Mouse (Mus musculus): ENCODE measurements at regions not wholly inside any gene's neighbourhood (a gene's known extent, or its start where the extent isn't known, plus 50 kb on each side); places are given as distances from the start of the nearest gene placed in this dataset.
A peak's percentile ranks its signal among the peaks of the same experiment; 100 is the strongest.

DNA sequence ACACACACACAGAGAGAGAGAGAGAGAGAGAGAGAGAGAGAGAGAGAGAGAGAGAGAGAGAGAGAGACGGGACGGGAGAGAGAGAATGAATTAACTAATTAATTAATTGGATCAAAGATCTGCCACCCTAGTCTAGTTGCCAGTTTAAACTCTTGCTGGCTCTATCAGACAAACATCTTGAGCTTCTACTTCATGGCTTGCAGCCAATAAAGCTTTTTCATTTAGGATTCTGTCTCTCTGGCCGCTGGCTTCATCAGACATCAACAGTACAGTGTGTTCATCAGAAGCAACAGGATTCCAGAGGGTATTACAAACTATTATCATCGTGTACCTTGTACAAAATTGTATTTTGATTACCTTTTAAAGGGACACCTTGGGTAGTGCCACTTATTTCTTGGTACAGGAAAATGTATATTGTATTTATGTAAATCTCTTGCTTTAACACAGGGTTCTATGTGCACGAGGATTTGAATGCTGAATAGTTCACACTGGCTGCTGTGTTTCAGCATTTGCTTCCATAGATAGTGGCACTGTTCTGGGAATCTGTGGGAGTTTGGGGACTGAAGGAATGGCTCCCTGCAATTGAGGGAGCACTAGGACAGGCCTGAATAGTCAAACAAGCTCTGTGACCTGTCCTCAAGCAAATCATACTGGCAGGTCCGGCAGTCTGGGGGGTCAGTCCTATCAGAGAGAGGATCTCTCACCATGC lies 293.9 kb upstream of the Sphkap start:
- Histone ChIP-seq H3K36me3 (no peaks in the 10 kb centered on the region), H3K27me3 (no peaks in the 10 kb centered on the region), H3K9me3 (no peaks in the 10 kb centered on the region), H3K9ac (no peak overlapping the region), H3K4me2 (no peak overlapping the region), H3K27ac (no peak overlapping the region), H3K4me3 (no peak overlapping the region), H3K4me1 (replicated peaks) (peaks cover 2% of the 10 kb centered on the region; the same call in 1 of the 2 replicates)
- ATAC-seq (ENCODE audit: low FRiP score), result no peak
- 86% methylated on average over 6 of the region's 6 CpGs for WGBS

DNA sequence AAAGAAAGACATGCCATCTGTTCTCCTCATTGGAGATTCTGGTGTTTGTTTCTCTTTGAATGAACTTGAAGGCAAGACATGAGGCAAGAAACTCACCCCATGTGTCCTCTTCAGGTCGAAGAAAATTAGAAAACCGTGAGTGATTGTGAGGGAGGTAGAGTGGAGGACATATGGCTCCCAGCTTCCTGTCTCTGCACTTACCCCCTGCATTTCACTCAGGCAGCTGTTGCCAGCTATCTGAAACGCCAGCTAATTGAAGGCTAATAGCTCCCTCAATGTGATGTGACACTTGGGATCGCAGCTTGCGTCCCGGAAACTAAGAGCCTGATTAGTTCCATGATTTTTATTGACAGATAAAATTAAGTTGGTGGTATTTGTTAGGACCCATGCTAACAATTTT lies 289.4 kb upstream of the Sphkap start:
- H3K4me1 ChIP-seq (replicated peaks), result peaks cover 2% of the 10 kb centered on the region; the same call in 1 of the 2 replicates
- H3K9me3 ChIP-seq, result no peaks in the 10 kb centered on the region
- H3K36me3 ChIP-seq, result no peaks in the 10 kb centered on the region
- peak overlapping the region; percentile 6; the same call in 1 of the 2 replicates for H3K27ac ChIP-seq
- no peak overlapping the region for H3K4me2 ChIP-seq
- H3K27me3 ChIP-seq, result no peaks in the 10 kb centered on the region
- H3K9ac ChIP-seq, result no peak overlapping the region
- peak; percentile 76 for ATAC-seq (ENCODE audit: low FRiP score)
- H3K4me3 ChIP-seq, result no peak overlapping the region
- WGBS, result 31% methylated on average over 6 of the region's 6 CpGs

DNA sequence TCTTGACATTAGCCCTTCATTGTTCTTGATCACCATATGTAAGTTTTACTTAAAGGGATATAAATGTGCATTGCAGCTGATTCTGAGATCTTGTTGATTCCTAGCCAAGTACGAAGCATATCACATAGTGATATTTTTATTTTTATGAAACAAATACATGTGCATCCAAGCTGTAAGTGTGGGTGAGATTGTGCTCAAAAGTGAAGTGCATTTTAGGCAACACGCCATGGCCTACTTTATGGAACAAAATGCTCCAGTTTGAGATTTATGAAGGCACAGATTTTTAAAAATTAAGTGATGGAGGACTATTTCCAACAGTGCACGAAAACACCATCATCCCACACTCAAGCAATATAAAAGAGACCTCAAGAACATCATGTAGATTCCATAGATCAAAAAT lies 277.2 kb upstream of the Sphkap start:
- WGBS, result 84% methylated on average over 3 of the region's 3 CpGs
- H3K4me3 ChIP-seq, result no peak overlapping the region
- no peak for ATAC-seq (ENCODE audit: low FRiP score)
- H3K27ac ChIP-seq, result no peak overlapping the region
- no peaks in the 10 kb centered on the region for H3K27me3 ChIP-seq
- H3K9ac ChIP-seq, result no peak overlapping the region
- no peaks in the 10 kb centered on the region for H3K36me3 ChIP-seq
- no peaks in the 10 kb centered on the region for H3K4me1 ChIP-seq (replicated peaks)
- no peaks in the 10 kb centered on the region for H3K9me3 ChIP-seq
- H3K4me2 ChIP-seq, result no peak overlapping the region

DNA sequence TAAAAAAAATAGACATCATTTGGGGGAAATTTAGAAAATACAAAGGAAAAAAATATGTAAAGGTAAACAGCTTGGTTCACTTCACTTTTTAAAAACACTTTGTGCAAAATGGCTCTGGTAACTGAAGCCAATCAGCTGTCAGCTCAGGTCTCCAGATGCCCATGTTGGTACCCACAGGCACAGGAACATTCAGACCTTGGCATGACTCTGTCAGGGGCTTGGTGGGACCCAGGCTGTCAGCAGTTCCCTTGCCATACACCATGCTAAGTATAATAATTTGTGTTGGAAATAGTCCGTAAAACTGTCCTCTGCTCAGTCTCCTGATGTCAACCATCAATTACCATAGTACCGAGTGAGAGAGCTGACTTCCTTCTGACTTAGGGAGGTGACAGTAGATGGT lies 257.3 kb upstream of the Sphkap start:
- H3K4me2 ChIP-seq, result no peak overlapping the region

DNA sequence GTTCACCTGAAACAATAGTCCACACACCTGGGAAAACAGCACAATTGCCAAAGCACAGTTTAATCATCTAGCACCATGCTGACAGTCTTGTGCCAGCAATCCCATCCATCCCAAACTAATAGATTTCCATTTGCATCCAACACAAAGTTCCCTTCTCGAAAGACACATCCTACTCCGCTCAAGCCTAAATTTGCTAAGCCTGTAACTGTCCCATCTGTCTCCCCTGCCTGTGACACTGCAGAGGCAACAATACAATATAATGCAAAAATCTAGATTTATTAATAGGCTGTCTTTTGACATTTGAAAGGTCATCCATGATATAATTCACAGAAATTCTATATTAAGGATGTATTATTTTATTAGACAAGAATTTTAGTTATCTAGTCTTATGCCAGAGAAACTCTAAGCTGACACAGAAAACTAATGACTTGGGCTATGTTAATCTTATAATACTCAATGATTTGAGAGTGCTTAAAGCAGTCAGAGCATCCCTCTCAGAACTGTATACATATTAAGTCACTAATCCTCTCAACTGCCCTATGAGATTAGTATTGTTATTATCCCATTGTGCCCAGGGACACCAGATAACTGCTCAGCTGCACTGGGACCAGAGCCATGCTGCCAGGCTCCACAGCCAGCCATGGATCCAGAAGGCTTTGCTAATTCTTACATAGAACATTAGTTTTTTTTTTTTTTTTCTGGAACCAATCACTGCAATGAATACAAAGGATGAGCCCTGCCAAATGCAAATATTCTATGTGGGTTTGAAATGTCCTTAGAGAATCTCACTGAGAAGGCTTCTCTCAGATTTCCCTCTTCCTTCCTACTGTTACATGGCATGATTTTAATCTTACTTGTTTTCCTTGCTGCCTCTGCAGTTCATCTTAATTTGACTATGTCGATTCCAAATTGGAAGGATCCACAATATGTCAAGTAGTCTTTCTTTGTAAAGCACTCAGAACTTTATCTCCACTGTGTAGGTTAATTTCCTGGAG lies 254.1 kb upstream of the Sphkap start:
- Histone ChIP-seq H3K4me3 (no peak overlapping the region), H3K36me3 (no peaks in the 10 kb centered on the region), H3K9me3 (no peaks in the 10 kb centered on the region), H3K27me3 (no peaks in the 10 kb centered on the region), H3K27ac (no peak overlapping the region), H3K4me2 (no peak overlapping the region), H3K4me1 (replicated peaks) (no peaks in the 10 kb centered on the region), H3K9ac (no peak overlapping the region)
- WGBS, result 87% methylated on average over 3 of the region's 3 CpGs
- no peak for ATAC-seq (ENCODE audit: low FRiP score)

More for the DNA sequence above, 257.3 kb upstream of the Sphkap start:
- Histone ChIP-seq H3K9me3 (no peaks in the 10 kb centered on the region), H3K27me3 (no peaks in the 10 kb centered on the region), H3K27ac (no peak overlapping the region), H3K36me3 (no peaks in the 10 kb centered on the region), H3K4me3 (no peak overlapping the region), H3K4me1 (replicated peaks) (no peaks in the 10 kb centered on the region), H3K9ac (no peak overlapping the region)
- no peak for ATAC-seq (ENCODE audit: low FRiP score)
- WGBS, result 89% methylated on average over 2 of the region's 2 CpGs

DNA sequence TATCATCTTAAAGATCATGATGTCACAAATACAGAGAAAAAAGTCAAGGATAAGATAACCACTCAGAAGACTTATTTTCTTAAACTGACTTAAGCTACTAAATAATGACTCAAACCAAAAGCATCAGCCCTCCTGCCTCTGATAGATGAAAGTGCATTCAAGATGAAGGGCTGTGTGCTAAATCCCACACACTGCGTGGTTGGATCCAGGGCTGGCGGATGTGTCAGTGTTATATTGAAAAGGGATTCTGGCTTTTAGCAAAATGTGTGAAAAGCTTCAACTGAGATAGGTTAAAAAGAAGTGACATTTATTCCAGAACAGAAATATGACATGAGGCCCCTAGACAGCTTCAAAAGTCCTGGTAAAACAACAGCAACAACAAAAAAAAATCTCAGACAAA lies 245.7 kb upstream of the Sphkap start:
- Histone ChIP-seq H3K9me3 (no peaks in the 10 kb centered on the region; the same call in 1 of the 2 replicates), H3K27me3 (no peaks in the 10 kb centered on the region), H3K27ac (no peak overlapping the region), H3K4me2 (no peak overlapping the region), H3K4me3 (no peak overlapping the region), H3K9ac (no peak overlapping the region), H3K4me1 (replicated peaks) (no peaks in the 10 kb centered on the region), H3K36me3 (no peaks in the 10 kb centered on the region)
- ATAC-seq (ENCODE audit: low FRiP score), result no peak
- WGBS, result 92% methylated on average over 2 of the region's 2 CpGs

DNA sequence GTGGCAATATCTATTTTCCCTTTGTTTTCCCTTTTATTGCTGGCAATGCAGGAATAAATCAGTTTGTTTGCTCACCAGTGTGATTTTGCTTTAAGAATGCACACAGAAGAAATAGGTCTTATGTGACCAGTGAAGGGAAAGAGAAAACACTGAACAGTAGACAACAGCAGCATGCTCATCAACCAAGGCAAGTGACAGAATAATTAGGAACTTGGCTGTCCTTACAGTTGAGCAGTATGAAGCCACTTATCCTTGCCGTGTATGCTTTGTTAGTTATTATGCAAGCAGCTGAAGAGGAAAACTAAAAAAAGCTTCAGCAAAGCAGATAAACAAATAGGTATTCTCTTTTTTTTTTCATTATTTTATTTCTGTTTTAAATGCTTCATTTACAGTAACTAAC lies 237.6 kb upstream of the Sphkap start:
- WGBS, result 74% methylated on average over 1 of the region's 1 CpGs
- no peaks in the 10 kb centered on the region for H3K36me3 ChIP-seq
- H3K27ac ChIP-seq, result no peak overlapping the region
- ATAC-seq (ENCODE audit: low FRiP score), result no peak
- H3K4me3 ChIP-seq, result no peak overlapping the region
- no peak overlapping the region for H3K4me2 ChIP-seq
- H3K27me3 ChIP-seq, result no peaks in the 10 kb centered on the region
- no peaks in the 10 kb centered on the region; the same call in 1 of the 2 replicates for H3K9me3 ChIP-seq
- no peak overlapping the region for H3K9ac ChIP-seq
- no peaks in the 10 kb centered on the region for H3K4me1 ChIP-seq (replicated peaks)

DNA sequence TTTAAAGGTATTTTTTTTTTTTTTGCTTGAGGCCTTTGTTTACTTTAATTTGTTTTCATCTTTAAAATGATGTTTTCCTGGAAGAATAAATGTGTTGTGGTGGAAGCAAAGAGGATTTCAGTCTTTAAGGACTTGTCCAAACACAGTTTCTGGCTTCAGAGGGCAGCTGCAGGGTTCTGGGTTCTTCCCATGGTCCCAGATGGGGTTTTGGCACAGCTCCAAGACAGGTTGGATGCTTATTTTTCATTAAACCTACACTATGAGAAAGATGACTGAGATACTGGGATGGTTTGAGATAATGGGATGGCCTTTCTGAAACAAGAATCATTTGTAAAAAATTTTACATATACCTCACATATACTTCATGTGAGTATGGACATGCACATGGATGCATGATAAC lies 234.7 kb upstream of the Sphkap start:
- Histone ChIP-seq H3K27ac (no peak overlapping the region), H3K9me3 (no peaks in the 10 kb centered on the region), H3K4me2 (no peak overlapping the region), H3K36me3 (no peaks in the 10 kb centered on the region), H3K27me3 (no peaks in the 10 kb centered on the region), H3K4me3 (no peak overlapping the region), H3K9ac (no peak overlapping the region), H3K4me1 (replicated peaks) (no peaks in the 10 kb centered on the region)
- no peak for ATAC-seq (ENCODE audit: low FRiP score)

DNA sequence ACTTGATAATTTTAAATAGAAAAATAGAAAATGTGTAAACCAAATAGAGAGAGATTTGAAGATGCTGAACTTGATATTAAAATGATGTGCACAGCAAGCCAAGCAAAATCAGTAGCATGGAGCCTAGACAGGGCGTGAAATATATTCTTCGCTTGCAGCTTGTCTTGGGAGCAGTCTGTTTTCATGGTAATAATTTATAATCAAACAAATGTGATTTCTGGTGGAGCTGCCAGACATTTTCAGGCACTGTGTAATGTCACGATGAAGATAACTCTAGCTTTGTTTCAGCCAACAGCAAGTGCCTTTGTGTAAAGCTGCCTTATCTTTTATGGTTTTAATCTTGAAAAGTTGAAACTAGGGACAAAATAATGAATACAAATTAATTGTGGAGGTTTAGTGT lies 228.1 kb upstream of the Sphkap start:
- Histone ChIP-seq H3K4me1 (replicated peaks) (peaks cover 12% of the 10 kb centered on the region), H3K4me3 (no peak overlapping the region), H3K36me3 (no peaks in the 10 kb centered on the region), H3K9ac (no peak overlapping the region), H3K9me3 (no peaks in the 10 kb centered on the region), H3K27me3 (no peaks in the 10 kb centered on the region), H3K27ac (no peak overlapping the region), H3K4me2 (no peak overlapping the region)
- ATAC-seq (ENCODE audit: low FRiP score), result no peak
- 67% methylated on average over 3 of the region's 3 CpGs for WGBS

DNA sequence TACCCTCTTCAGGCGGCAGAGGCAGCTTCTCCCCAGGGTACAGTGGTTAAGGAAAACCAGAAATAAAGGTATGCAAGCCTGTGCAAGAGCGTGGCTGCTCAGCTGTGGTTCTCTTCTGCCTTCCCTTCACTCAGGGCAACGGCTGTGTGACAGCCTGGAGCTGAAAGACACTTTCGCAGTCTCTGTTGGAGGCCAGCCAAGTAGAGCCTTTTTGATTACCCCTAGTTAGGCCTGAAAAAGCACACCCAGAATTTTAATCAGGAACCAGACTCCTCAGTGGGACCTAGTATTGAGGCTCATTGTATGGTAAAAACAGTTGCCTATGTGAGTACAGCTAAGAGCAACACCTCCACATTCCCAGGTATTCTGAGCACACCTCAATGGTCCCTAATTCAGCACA lies 223.8 kb upstream of the Sphkap start:
- peak; percentile 91 for ATAC-seq (ENCODE audit: low FRiP score)
- no peak overlapping the region for H3K4me3 ChIP-seq
- H3K4me1 ChIP-seq (replicated peaks), result peaks cover 13% of the 10 kb centered on the region
- H3K9me3 ChIP-seq, result no peaks in the 10 kb centered on the region
- WGBS, result 35% methylated on average over 4 of the region's 4 CpGs
- H3K4me2 ChIP-seq, result peak overlapping the region; percentile 23
- H3K9ac ChIP-seq, result peak overlapping the region; percentile 19; the same call in 1 of the 2 replicates
- H3K27ac ChIP-seq, result peak overlapping the region; percentile 70
- H3K36me3 ChIP-seq, result no peaks in the 10 kb centered on the region
- no peaks in the 10 kb centered on the region for H3K27me3 ChIP-seq

DNA sequence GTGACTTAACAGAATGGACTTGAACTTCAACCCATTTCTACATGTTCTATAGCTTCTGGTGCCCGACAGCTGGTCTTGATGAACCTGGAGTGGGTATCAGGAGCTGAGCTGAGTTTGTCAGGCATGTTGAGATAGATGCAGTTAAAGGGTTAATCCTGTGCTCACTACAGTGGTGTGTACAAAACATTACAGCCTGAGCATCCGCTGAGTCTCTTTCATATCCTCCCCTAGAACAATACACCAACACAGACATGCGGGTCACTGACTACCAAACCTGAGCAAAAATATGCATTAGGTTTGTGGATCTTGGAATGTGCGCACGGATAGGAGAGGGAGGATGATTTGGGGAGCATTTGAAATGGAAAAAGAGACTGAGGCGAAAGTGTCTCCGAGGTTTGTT lies 223.4 kb upstream of the Sphkap start:
- Histone ChIP-seq H3K4me3 (no peak overlapping the region), H3K4me1 (replicated peaks) (peaks cover 13% of the 10 kb centered on the region), H3K36me3 (no peaks in the 10 kb centered on the region), H3K9me3 (no peaks in the 10 kb centered on the region), H3K9ac (peak overlapping the region; percentile 19; the same call in 1 of the 2 replicates), H3K27ac (peak overlapping the region; percentile 70), H3K27me3 (no peaks in the 10 kb centered on the region), H3K4me2 (peak overlapping the region; percentile 23)
- ATAC-seq (ENCODE audit: low FRiP score), result peak; percentile 52; the same call in 1 of the 2 replicates
- WGBS, result 70% methylated on average over 7 of the region's 7 CpGs

DNA sequence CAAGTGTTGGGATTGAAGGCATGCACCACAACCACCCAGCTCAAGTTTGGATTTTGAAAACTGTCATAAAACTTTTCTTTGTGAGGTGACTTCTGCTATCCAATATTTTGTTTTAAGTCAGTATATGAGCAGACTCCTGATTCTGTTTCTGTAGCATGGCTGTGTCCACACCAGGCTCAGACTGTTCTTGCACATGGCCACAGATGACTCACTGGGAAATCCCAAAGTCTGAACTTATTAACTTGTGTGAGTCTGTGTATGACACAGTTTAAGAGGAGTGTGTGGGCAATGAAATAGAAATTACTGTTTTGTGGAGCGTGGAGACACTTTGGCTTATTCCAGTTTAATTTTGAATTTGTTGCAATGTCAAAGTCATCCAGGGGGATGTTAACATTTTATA lies 179.3 kb upstream of the Sphkap start:
- Histone ChIP-seq H3K9ac (no peak overlapping the region), H3K9me3 (no peaks in the 10 kb centered on the region), H3K27me3 (no peaks in the 10 kb centered on the region), H3K4me1 (replicated peaks) (no peaks in the 10 kb centered on the region), H3K4me3 (no peak overlapping the region), H3K36me3 (no peaks in the 10 kb centered on the region), H3K27ac (no peak overlapping the region), H3K4me2 (no peak overlapping the region)
- ATAC-seq (ENCODE audit: low FRiP score), result no peak
- WGBS, result 91% methylated on average over 1 of the region's 1 CpGs

Data from hindbrain, embryonic 13.5 days (tissue).